Mouse (Mus musculus): Measurements from ENCODE around the gene Kcnd3. TPM values are rescaled to one million over a fixed set of nuclear protein-coding genes. Genes with fewer than 3 reads are reported as not detected.

Gene Kcnd3
- polyA plus RNA-seq, 1 experiment from 2014 or later: 0.75 TPM

DNA sequence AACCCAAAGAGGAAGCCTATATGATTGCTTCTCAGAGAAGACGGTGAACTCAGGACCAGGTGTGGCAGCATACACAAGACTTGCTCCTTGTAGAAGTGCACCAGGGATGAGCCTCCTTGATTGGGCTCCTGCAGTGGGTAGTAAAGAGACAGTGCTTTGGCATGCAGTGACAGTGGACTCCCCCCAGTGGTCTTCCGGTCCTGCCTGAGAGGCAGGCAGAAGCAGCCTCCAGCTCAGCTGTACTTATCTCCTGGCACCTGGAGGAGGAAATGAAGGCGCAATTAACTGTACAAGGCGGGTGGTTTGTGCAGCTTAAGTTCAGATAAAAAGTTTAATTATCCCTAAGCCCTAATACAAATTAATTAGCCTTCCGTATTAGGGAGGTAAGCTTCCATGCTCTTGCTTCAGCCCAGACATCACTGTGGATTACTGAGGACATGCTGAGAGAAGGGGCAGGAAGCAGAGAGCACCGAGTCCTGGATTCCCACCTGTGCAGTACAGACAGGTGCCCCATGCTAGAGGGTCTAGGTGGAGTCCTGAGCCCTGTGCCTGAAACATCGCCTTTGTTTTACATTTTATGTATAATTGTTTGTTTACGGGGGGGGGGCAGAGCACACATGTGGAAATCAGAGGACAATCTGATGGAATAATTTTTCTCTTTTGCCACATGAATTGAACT, 196.9 kb downstream of the Kcnd3 start:
- no peak for ATAC-seq (ENCODE audit: low FRiP score, low read depth)
- no peaks in the 10 kb centered on the region for H3K36me3 ChIP-seq
- no peak overlapping the region for H3K27ac ChIP-seq
- H3K9ac ChIP-seq: no peak overlapping the region
- 65% methylated on average over 8 of the region's 8 CpGs for WGBS
- no peaks in the 10 kb centered on the region for H3K4me1 ChIP-seq
- no peaks in the 10 kb centered on the region for H3K9me3 ChIP-seq
- no peaks in the 10 kb centered on the region for H3K27me3 ChIP-seq
- no peak overlapping the region for H3K4me2 ChIP-seq (replicated peaks)
- H3K4me3 ChIP-seq: no peak overlapping the region

DNA sequence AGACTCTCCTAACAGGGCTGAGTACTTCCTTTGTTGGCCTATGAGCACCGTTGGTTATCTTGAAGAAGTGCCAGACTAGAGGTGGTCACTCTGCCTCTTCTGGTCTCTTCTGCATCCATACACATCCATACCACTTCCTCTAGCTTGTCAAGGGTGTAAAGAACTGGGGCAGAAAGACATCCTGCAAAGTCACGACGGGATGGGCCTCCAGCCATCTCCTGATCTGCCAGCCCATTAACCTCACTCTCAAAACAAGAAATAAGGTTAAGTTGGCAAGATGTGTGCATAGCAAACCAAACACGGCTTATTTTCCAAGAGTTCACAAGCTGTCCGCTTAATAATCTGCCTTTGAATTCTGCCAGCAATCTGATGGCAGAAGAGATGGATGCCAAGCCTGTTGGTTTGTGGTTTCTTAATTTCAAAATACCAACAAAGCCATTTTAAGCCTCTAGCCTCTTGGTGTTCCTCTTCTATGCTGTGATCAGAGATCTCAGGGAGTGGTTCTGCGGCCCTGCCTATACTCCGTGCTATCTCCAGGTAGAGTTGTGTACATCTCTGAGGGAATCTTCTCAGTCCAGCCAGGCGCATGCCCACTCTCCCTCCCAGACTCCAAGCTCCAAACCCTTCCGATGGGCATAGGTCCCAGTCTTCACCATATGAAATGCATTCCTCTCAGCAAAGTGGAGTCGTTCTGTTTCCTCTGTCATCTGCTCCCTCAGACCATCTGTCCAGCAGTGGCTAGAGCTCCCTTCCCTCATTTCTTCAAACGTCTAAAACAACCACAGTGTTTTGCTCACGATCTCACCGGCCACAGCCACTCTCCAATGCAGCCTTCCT, 201.6 kb downstream of the Kcnd3 start:
- H3K9me3 ChIP-seq: peaks cover 4% of the 10 kb centered on the region; the same call in 1 of the 2 replicates
- no peak overlapping the region for H3K27ac ChIP-seq
- ATAC-seq (ENCODE audit: low FRiP score, low read depth): no peak
- no peak overlapping the region for H3K4me3 ChIP-seq
- no peaks in the 10 kb centered on the region for H3K27me3 ChIP-seq
- no peaks in the 10 kb centered on the region for H3K36me3 ChIP-seq
- H3K9ac ChIP-seq: no peak overlapping the region
- H3K4me2 ChIP-seq (replicated peaks): no peak overlapping the region
- no peaks in the 10 kb centered on the region for H3K4me1 ChIP-seq
- 89% methylated on average over 13 of the region's 13 CpGs for WGBS

DNA sequence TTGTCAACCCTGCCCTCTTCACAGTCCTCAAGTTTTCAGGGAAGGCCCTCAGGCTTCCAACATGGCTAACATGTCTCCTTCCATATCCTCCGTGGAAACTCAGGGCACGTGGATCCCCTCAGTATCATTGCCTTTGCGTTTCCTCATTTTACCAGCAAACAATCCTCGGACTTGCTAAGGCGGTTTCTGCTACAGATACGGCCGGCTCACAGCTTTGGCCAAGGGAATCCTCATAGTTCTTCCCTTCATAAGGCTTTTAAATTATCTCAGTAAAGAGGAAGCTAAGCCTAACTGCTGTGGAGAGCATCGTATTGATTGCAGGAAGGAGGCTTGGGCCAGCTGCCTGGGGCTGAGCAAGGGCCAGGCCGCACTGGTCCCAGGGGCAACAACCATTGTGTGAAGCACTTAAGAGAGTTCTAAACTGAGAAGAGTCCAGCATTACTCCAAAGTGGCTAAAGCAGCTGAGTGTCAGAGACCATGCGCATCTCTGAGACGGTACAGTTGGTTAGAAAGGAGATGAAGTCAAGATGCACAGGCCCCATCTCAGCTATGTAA, 203.0 kb downstream of the Kcnd3 start:
- H3K4me1 ChIP-seq: no peaks in the 10 kb centered on the region
- H3K4me3 ChIP-seq: no peak overlapping the region
- WGBS: 90% methylated on average over 11 of the region's 11 CpGs
- no peaks in the 10 kb centered on the region for H3K36me3 ChIP-seq
- no peak overlapping the region for H3K27ac ChIP-seq
- peaks cover 4% of the 10 kb centered on the region; the same call in 1 of the 2 replicates for H3K9me3 ChIP-seq
- no peak for ATAC-seq (ENCODE audit: low FRiP score, low read depth)
- no peaks in the 10 kb centered on the region for H3K27me3 ChIP-seq
- no peak overlapping the region for H3K4me2 ChIP-seq (replicated peaks)
- H3K9ac ChIP-seq: no peak overlapping the region

DNA sequence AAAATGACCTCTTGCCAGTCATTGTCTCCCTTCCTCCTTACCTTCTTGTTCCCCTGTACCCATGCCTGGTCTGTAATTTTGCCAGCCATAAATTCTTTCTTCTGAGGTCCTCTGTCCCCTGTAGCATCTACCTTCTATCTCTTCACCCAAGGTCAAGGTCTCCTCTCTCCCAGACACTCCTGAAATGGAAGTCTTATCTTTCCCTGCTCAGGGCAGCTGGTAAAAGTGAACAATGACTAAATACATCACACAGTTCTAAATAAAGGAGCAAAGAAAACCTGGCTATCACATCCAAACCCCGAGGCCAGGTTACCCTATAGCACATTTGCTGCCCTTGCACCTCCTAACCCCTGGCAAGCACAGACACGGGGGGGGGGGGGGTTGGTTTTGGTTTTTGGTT, 208.4 kb downstream of the Kcnd3 start:
- no peaks in the 10 kb centered on the region for H3K36me3 ChIP-seq
- H3K27me3 ChIP-seq: no peaks in the 10 kb centered on the region
- peaks cover 4% of the 10 kb centered on the region; the same call in 1 of the 2 replicates for H3K9me3 ChIP-seq
- ATAC-seq (ENCODE audit: low FRiP score, low read depth): no peak
- no peak overlapping the region for H3K27ac ChIP-seq
- no peak overlapping the region for H3K4me3 ChIP-seq
- no peak overlapping the region for H3K4me2 ChIP-seq (replicated peaks)
- WGBS: 54% methylated on average over 2 of the region's 2 CpGs
- no peak overlapping the region for H3K9ac ChIP-seq
- no peaks in the 10 kb centered on the region for H3K4me1 ChIP-seq

DNA sequence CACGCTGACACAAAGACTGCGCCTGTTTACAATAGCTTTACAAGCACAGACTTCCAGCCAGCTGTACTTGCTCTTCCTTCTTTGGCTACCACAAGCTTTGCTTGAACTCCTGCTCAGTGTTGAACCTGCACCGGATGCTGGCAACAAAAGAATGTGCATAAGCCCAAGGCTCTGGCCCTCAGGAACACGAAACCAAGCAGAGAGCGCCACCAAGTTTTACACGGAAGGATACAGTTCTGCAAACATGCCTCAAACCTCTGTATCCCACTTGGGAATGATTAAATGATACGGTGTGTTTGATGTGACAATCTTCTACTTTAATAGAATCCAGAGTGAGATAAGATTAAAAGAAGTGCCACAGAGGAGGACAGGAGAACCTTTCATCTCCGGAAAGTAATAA, 210.9 kb downstream of the Kcnd3 start:
- Histone ChIP-seq H3K36me3 (no peaks in the 10 kb centered on the region), H3K27me3 (no peaks in the 10 kb centered on the region), H3K9me3 (no peaks in the 10 kb centered on the region), H3K4me3 (no peak overlapping the region), H3K9ac (no peak overlapping the region), H3K4me1 (no peaks in the 10 kb centered on the region), H3K4me2 (replicated peaks) (no peak overlapping the region), H3K27ac (no peak overlapping the region)
- ATAC-seq (ENCODE audit: low FRiP score, low read depth): no peak
- WGBS: 74% methylated on average over 8 of the region's 8 CpGs

GRCm38 (mm10) chr3:105665105-105665765, 213.1 kb downstream of the Kcnd3 start:
- no peaks in the 10 kb centered on the region for H3K4me1 ChIP-seq
- H3K27me3 ChIP-seq: no peaks in the 10 kb centered on the region
- H3K4me3 ChIP-seq: no peak overlapping the region
- H3K9me3 ChIP-seq: no peaks in the 10 kb centered on the region
- H3K9ac ChIP-seq: no peak overlapping the region
- no peak overlapping the region for H3K27ac ChIP-seq
- WGBS: 85% methylated on average over 9 of the region's 9 CpGs
- H3K36me3 ChIP-seq: no peaks in the 10 kb centered on the region
- no peak overlapping the region for H3K4me2 ChIP-seq (replicated peaks)
- ATAC-seq (ENCODE audit: low FRiP score, low read depth): no peak

DNA sequence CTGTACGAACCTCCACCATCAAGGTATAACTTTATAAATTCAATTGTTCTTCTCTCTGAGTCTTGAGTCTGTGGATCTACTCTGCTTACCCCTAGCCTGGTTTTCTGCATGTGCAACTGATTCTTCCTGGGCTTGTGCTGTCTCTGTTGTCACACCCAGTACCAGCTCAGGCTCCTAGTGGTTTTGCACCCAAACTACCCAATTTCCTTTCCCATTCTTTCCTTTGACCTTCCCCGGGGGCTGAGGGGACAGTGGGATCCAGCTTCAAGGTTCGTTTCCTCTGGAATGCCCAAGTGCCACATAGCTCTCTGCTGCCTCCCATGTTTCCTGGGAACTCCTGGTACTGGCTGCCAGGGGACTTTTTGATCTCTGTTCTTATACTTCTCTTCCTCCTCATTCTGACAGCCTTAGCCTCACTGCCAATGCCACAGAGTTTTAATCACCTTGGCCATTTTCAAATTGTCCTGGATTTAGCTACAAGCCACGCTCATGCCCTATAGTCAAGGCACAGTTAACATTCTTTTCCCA, 214.9 kb downstream of the Kcnd3 start:
- no peak overlapping the region for H3K4me2 ChIP-seq (replicated peaks)
- H3K4me1 ChIP-seq: no peaks in the 10 kb centered on the region
- no peak overlapping the region for H3K4me3 ChIP-seq
- no peak overlapping the region for H3K27ac ChIP-seq
- no peaks in the 10 kb centered on the region for H3K36me3 ChIP-seq
- H3K27me3 ChIP-seq: no peaks in the 10 kb centered on the region
- no peak for ATAC-seq (ENCODE audit: low FRiP score, low read depth)
- H3K9ac ChIP-seq: no peak overlapping the region
- H3K9me3 ChIP-seq: no peaks in the 10 kb centered on the region
- WGBS: 59% methylated on average over 4 of the region's 4 CpGs

DNA sequence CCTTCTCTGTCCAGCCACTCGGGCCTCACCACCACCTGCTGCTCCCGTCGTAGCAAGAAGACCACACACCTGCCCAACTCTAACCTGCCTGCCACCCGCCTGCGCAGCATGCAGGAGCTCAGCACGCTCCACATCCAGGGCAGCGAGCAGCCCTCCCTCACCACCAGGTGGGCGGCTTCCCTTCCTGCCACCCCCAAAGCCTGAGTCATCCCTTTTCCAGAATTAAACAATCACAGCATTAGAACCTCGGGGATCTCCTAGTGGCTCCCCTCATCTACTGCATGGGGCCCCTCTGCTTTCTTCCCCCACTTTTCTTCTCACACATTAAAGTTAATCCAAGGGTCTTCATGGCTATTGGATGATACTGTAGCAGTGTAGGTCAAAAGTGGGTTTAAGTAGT, 216.0 kb downstream of the Kcnd3 start:
- no peak for ATAC-seq (ENCODE audit: low FRiP score, low read depth)
- WGBS: 41% methylated on average over 9 of the region's 9 CpGs
- Histone ChIP-seq H3K9me3 (no peaks in the 10 kb centered on the region), H3K27ac (no peak overlapping the region), H3K4me2 (replicated peaks) (no peak overlapping the region), H3K36me3 (no peaks in the 10 kb centered on the region), H3K4me1 (no peaks in the 10 kb centered on the region), H3K4me3 (no peak overlapping the region), H3K27me3 (no peaks in the 10 kb centered on the region), H3K9ac (no peak overlapping the region)

DNA sequence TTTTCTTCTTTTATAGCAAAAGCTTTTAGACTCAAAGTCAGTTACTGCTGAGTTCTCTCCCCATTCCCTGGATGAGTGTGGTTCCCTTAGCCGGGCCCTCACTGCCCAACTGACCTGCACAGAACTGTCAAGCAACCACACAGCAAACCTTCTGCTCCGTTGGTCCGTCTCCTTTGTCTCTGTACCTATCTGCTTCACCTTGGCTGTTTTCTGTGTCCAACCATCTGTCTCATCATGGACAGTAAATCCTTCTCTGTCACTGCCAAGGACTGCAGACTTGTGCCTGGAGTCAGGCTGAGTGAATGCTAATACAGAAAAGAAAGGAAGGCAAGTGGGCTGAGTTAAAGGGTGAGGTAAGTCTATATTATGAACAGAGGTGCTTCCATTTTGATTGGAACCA, 217.6 kb downstream of the Kcnd3 start:
- Histone ChIP-seq H3K9ac (no peak overlapping the region), H3K27me3 (no peaks in the 10 kb centered on the region), H3K4me3 (no peak overlapping the region), H3K27ac (no peak overlapping the region), H3K36me3 (no peaks in the 10 kb centered on the region), H3K9me3 (no peaks in the 10 kb centered on the region), H3K4me2 (replicated peaks) (no peak overlapping the region), H3K4me1 (no peaks in the 10 kb centered on the region)
- ATAC-seq (ENCODE audit: low FRiP score, low read depth): no peak
- WGBS: 85% methylated on average over 3 of the region's 3 CpGs

DNA sequence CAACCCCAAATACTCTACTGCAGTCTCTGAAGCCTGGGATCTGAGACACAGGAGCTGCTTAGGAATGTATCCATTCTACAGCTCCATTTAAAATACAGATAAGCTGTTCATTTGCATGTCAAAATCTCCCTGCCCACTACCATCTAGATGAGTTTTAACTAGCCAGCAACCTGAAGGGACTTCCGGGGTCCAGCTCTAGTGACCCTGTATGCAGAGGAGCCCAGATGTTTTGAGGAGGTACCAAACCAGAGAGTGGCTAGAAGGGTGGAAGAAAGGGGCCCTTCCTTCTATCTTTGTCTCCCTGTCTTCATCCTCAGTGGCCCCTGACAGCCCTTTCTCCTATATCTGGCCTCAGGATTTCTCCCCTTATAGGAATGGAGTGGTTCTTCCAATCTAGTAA, 218.7 kb downstream of the Kcnd3 start:
- H3K27ac ChIP-seq: no peak overlapping the region
- H3K9ac ChIP-seq: no peak overlapping the region
- H3K4me2 ChIP-seq (replicated peaks): no peak overlapping the region
- ATAC-seq (ENCODE audit: low FRiP score, low read depth): no peak
- no peaks in the 10 kb centered on the region for H3K27me3 ChIP-seq
- H3K9me3 ChIP-seq: no peaks in the 10 kb centered on the region
- H3K4me3 ChIP-seq: no peak overlapping the region
- 86% methylated on average over 1 of the region's 1 CpGs for WGBS
- no peaks in the 10 kb centered on the region for H3K36me3 ChIP-seq
- H3K4me1 ChIP-seq: no peaks in the 10 kb centered on the region

DNA sequence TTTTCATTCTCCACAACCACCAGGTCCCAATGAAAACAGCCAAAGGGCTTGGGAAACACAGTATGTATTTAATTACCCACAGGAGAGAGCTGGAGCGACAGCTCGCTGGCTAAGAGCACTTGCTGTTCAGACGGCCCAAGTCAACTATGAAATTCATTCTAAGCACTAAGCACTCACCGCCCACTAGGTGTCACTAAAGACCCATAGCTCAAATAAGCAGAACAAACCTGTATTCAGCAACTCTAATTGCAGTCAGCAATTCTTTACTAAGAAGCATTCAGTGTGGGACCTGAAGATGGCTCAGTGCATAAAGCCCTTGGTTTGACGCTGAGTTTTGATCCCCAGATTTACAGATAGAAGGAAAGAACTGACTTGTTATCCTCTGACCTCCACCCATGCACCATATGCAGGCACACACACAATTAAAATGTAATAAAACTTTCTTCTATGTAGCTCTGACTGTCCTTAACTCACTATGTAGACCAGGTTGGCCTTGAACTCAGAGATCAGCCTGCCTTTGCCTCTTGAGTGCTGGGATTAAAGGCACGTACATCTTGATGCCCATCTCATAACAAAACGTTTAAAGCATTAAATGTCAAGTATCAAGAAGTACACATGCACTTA, 222.6 kb downstream of the Kcnd3 start:
- Histone ChIP-seq H3K9me3 (no peaks in the 10 kb centered on the region), H3K27me3 (no peaks in the 10 kb centered on the region), H3K4me3 (no peak overlapping the region), H3K4me2 (replicated peaks) (no peak overlapping the region), H3K4me1 (no peaks in the 10 kb centered on the region), H3K36me3 (peaks cover 19% of the 10 kb centered on the region), H3K9ac (no peak overlapping the region), H3K27ac (no peak overlapping the region)
- peak; percentile 82; the same call in 1 of the 2 replicates for ATAC-seq (ENCODE audit: low FRiP score, low read depth)
- 21% methylated on average over 7 of the region's 7 CpGs for WGBS

Measured in limb, embryonic 13.5 days (tissue).